Mouse (Mus musculus) embryonic facial prominence, embryonic 15.5 days (tissue): Measurements from ENCODE around the gene Tmprss11c. TPM values are rescaled to one million over a fixed set of nuclear protein-coding genes. Genes with fewer than 3 reads are reported as not detected.
"Not testable (repeated sequence)": the region's sequence is repeated elsewhere in the genome, so short reads cannot be mapped to it uniquely, and the experiment has no call there.

Source experiments
- ATAC-seq: fragments of 200-750 bp; cut with Nextera tagmentation; 2 replicates; pipeline ENCODE4 v1.8.0; 2017; ENCODE audit warnings: low read depth, moderate TSS enrichment; ENCODE audit not compliant: insufficient number of reproducible peaks, low FRiP score, low TSS enrichment
- H3K27ac ChIP-seq: fragments of 300-500 bp; sonication (generic); replicated peaks from 2 replicates; pipeline ENCODE4 v1.5.1; 2015; ENCODE audit warnings: mild to moderate bottlenecking, inconsistent platforms
- H3K27me3 ChIP-seq: fragments of 300-500 bp; sonication (generic); 2 replicates; pipeline ENCODE4 v1.6.1; 2015; ENCODE audit warnings: inconsistent platforms
- H3K36me3 ChIP-seq: fragments of 300-500 bp; sonication (generic); 2 replicates; pipeline ENCODE4 v1.6.1; 2015; ENCODE audit warnings: mild to moderate bottlenecking, inconsistent platforms
- H3K4me1 ChIP-seq: fragments of 300-500 bp; sonication (generic); 2 replicates; pipeline ENCODE4 v1.6.1; 2015; ENCODE audit warnings: inconsistent platforms
- H3K4me2 ChIP-seq: fragments of 300-500 bp; sonication (generic); replicated peaks from 2 replicates; pipeline ENCODE4 v1.6.1; 2015; ENCODE audit warnings: mild to moderate bottlenecking, inconsistent platforms
- H3K4me3 ChIP-seq: fragments of 300-500 bp; sonication (generic); replicated peaks from 2 replicates; pipeline ENCODE4 v1.5.1; 2015; ENCODE audit warnings: mild to moderate bottlenecking, inconsistent platforms
- H3K9ac ChIP-seq: fragments of 300-500 bp; sonication (generic); 2 replicates; pipeline ENCODE4 v1.6.1; 2015; ENCODE audit warnings: inconsistent platforms
- H3K9me3 ChIP-seq: fragments of 300-500 bp; sonication (generic); replicated peaks from 2 replicates; pipeline ENCODE4 v1.6.1; 2016; ENCODE audit warnings: inconsistent platforms
- WGBS: fragments of 180-500 bp; shearing (Covaris S2); methylation state at CpG from one replicate; pipeline ENCODE4 v1.1.7; 2015; 5-methylcytosine and 5-hydroxymethylcytosine counted together
- polyA plus RNA-seq: library from polyadenylated mRNA; unstranded; fragments of >200 nt; fragmentation: Nextera tagmentation; extraction: Ambion mirVana; gene quantifications from 2 replicates; pipeline ENCODE4 v1.2.1, GENCODE M21; 2015

Gene Tmprss11c
- polyA plus RNA-seq, result 0.11 TPM in 1 of 2 replicates, not detected in the other

DNA sequence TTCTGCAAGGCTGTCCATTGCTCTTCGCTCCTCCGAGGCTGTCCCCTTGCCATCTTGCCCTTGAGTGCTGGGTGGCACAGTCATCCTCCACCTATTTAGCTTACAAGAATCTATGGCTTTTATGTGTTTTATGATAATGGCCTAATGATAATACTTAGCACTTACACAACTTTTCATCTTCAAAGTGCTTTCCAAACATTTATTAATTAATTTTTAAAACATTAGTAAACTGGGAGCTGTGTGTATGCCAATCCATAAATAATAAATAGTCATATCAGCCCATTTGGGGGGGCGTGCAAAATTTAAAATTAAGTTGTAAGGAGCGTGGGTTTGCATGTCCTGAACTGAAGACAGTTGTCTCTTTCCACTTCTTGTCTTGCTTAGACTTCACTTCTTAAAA lies at the start of gene Tmprss11c:
Gene Tmprss11c, minus strand, starts transcription at position 101 of the 400 bp plus-strand sequence.
- Histone ChIP-seq H3K9ac (no peak within 1 kb of the TSS), H3K27ac (no peak within 1 kb of the TSS), H3K4me1 (no peaks in the 10 kb centered on the region), H3K9me3 (no peaks in the 10 kb centered on the region), H3K4me3 (no peak within 1 kb of the TSS), H3K36me3 (no peaks in the 10 kb centered on the region), H3K27me3 (no peaks in the 10 kb centered on the region), H3K4me2 (no peak within 1 kb of the TSS)
- no peak for ATAC-seq
- 75% methylated on average over 4 of the region's 4 CpGs for WGBS

DNA sequence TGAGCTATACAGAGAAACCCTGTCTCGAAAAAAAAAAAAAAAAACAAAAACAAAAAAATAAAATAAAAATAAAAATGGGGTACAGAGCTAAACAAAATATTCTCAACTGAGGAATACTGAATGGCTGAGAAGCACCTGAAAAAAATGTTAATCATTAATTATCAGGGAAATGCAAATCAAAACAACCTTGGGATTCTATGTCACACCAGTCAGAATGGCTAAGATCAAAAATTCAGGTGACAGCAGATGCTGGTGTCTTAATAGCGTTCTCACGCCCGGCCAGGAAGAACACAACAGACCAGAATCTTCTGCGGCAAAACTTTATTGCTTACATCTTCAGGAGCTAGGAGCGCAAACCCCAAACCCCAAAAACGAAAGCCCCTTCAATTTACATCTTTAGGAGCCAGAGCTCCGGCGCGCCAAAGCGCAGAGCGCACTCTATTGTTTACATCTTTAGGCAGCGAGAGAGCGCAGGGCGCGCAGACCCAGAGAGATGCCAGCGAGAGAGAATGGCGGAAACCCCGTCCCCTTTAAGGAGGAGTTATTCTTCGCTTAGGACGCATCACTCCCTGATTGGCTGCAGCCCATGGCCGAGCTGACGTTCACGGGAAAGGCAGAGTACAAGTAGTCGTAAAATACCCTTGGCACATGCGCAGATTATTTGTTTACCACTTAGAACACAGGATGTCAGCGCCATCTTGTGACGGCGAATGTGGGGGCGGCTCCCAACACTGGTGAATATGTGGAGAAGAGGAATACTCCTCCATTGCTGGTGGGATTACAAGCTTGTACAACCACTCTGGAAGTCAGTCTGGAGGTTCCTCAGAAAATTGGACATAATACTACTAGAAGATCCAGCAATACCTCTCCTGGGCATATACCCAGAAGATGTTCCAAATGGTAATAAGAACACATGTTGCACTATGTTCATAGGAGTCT lies 29.2 kb upstream of the Tmprss11c start:
- H3K4me1 ChIP-seq, H3K9ac ChIP-seq, H3K27ac ChIP-seq, H3K36me3 ChIP-seq, ATAC-seq, H3K9me3 ChIP-seq, H3K27me3 ChIP-seq: not testable (repeated sequence)
- Histone ChIP-seq H3K4me2 (peak overlapping the region; percentile 29; the same call in 1 of the 2 replicates), H3K4me3 (peak overlapping the region; percentile 35)
- 45% methylated on average over 28 of the region's 30 CpGs for WGBS

DNA sequence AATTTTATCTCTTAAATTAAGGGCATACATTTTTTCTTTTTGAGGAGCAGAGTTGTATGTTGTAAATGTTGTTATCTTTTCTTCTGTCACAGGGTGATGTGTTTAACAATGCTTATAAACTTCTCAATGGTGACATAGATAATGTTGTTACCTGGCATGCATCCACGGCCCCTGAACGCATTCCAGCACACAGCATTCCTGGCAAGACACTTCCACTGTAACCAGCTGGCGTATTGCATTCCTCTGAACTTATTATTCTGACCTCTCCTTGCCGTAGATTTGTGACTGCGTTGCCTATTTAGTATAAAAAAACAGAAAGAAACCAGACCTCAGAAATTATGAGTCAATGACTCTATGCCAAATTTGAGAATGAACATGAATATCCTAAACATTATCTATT lies 17.0 kb upstream of the Tmprss11c start:
- no peak for ATAC-seq
- H3K4me1 ChIP-seq, result no peaks in the 10 kb centered on the region
- WGBS, result 63% methylated on average over 5 of the region's 5 CpGs
- H3K9me3 ChIP-seq, result no peaks in the 10 kb centered on the region
- no peaks in the 10 kb centered on the region for H3K36me3 ChIP-seq
- no peak overlapping the region for H3K9ac ChIP-seq
- H3K4me3 ChIP-seq, result no peak overlapping the region
- no peaks in the 10 kb centered on the region for H3K27me3 ChIP-seq
- no peak overlapping the region for H3K27ac ChIP-seq
- no peak overlapping the region for H3K4me2 ChIP-seq

DNA sequence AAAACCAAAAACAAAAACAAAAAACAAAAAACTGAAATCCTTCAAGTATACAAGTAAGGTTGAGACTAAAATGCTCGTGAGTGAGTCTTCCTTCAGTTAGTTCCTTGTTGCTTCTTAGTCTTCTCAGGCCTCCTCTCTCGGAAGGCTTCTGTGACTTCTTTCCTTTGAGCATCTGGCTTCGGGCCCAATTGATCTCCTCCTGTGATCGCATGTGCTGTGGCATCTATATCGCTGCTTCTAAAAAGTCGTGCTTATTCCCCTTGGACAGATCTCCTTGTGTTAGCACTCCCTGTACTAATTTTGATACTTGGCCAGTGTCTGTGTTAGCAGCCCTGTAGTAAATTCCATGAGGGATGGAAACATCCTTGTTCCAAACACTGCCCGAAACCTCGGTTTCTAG lies 14.8 kb upstream of the Tmprss11c start:
- 78% methylated on average over 8 of the region's 8 CpGs for WGBS
- Histone ChIP-seq H3K9ac (no peak overlapping the region), H3K27ac (no peak overlapping the region), H3K36me3 (no peaks in the 10 kb centered on the region), H3K4me1 (no peaks in the 10 kb centered on the region), H3K27me3 (no peaks in the 10 kb centered on the region), H3K4me3 (no peak overlapping the region), H3K9me3 (no peaks in the 10 kb centered on the region), H3K4me2 (no peak overlapping the region)
- no peak for ATAC-seq

DNA sequence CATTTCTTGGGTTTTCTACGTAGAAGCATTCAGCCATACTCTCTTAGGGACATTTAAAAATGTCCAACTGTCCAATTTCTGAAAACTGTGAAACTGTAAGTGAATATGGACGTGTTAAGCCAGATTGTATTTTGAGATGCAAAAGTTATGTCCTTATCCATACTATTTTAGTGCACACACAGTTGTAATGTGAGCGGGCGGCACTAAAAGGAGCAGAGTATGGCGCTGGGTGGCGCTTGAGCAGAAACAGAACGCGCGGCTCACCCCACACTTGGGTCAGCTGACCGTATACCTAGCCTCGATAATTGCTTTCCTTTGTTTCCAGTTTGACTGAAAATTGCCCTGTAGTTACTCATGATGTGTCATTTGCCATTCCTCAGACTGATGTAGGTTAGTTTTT lies 42.5 kb downstream of the Tmprss11c start:
- 90% methylated on average over 11 of the region's 11 CpGs for whole genome bisulfite sequencing
- H3K36me3 ChIP-seq, result no peaks in the 10 kb centered on the region
- H3K4me1 ChIP-seq, result no peaks in the 10 kb centered on the region
- no peaks in the 10 kb centered on the region for H3K27me3 ChIP-seq
- no peak for ATAC-seq
- H3K4me2 ChIP-seq, result no peak overlapping the region
- H3K9me3 ChIP-seq, result no peaks in the 10 kb centered on the region
- H3K27ac ChIP-seq, result no peak overlapping the region
- no peak overlapping the region for H3K4me3 ChIP-seq
- H3K9ac ChIP-seq, result no peak overlapping the region

DNA sequence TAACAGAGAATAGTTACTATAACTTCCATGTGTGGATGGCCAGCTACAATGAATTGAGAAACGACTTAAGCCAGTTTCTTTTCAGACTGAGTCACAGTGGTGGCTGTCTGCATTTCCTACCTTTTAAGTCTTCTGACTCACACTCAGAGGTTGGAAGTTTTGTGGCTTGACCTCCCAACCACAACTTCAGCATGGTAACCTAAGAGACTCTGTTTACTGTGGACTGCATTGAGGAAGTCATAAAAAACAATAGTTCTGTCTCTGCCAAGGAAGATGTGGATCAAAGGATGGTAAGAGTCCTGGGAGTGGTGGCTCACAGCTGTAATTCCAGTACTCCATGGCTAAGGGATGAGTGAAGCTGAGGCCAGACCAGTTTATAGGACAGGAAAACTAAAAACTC lies 44.2 kb downstream of the Tmprss11c start:
- Histone ChIP-seq H3K4me1 (no peaks in the 10 kb centered on the region), H3K4me3 (no peak overlapping the region), H3K9ac (no peak overlapping the region), H3K27me3 (no peaks in the 10 kb centered on the region), H3K4me2 (no peak overlapping the region), H3K36me3 (no peaks in the 10 kb centered on the region), H3K9me3 (no peaks in the 10 kb centered on the region), H3K27ac (no peak overlapping the region)
- 67% methylated on average over 1 of the region's 1 CpGs for WGBS
- no peak for ATAC-seq

DNA sequence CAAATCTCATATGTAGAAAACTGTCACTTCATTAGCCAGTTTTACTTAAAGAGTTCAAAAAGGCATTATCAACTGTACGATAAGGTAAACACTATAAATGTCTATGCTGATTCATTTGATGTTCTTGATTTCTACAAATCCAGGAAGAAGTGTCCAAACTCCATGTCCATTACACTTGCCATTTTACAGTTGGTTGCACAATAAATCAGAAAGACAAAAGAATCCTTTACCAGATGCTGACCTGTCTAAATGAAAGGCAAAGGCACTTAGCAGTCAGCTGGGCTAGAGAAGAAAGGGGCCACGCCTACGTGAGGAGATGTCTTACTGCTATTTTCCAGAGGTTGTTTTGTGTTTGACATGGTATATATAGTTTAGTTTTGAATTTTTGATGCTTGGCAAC lies 44.8 kb downstream of the Tmprss11c start:
- no peaks in the 10 kb centered on the region for H3K27me3 ChIP-seq
- no peak overlapping the region for H3K27ac ChIP-seq
- H3K4me1 ChIP-seq, result no peaks in the 10 kb centered on the region
- H3K9ac ChIP-seq, result no peak overlapping the region
- H3K9me3 ChIP-seq, result no peaks in the 10 kb centered on the region
- no peaks in the 10 kb centered on the region for H3K36me3 ChIP-seq
- H3K4me3 ChIP-seq, result no peak overlapping the region
- no peak for ATAC-seq
- no peak overlapping the region for H3K4me2 ChIP-seq
- 80% methylated on average over 3 of the region's 3 CpGs for WGBS

DNA sequence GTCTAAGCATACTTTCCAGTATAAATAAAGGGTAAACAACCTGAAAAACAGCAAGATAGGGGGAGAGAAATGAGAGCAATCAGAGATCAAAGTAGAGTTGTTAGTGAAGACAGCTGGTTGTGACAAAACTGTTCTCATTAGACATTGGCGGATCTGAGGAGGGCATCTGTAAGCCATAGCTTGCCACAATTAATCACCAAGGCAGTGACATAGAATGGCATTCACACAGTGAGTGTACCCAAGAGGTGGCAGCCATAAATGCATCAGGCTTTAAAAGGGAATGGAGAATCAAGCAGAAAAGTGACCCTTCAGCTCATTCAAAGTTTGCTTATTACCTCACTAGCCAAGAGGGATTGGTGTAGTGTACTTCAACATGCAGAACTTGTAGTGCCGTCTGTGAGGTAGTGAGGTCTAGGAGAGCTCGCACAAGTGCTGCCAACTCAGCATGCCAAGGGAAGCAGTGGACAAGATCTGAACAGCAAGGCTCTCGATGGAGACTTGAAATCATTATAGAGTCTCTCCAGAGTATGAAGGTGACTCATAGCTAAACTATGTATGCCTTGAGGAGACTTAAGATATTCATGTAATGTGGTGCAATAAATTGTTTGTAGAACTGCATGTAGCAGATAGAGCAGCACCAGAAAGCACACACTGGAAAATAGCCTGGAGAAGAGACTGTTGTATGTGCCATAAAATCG lies 61.8 kb downstream of the Tmprss11c start:
- H3K9me3 ChIP-seq, result no peaks in the 10 kb centered on the region
- H3K36me3 ChIP-seq, result no peaks in the 10 kb centered on the region
- no peak overlapping the region for H3K4me2 ChIP-seq
- H3K4me1 ChIP-seq, result no peaks in the 10 kb centered on the region
- H3K4me3 ChIP-seq, result no peak overlapping the region
- no peaks in the 10 kb centered on the region for H3K27me3 ChIP-seq
- ATAC-seq, result no peak
- WGBS, result 66% methylated on average over 5 of the region's 5 CpGs
- no peak overlapping the region for H3K9ac ChIP-seq
- H3K27ac ChIP-seq, result no peak overlapping the region

DNA sequence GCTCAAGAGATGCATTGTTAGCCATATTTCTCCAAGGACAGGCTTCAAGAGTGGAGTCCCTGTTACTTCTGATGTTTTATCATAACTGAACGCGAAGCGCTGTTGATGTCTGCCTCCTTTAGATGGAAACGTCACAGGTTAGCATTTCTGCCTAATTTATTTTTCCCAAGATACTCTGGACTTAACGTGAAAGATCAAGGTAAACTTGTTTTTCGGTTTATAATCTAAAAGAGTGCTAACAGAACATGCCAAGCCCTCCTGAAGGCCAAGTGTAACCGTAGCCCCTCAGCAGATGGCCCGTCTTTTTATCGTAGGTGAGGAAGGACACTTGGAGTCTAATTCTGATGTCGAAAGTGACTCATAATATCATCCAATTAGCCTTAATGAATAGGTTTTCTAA lies 91.3 kb downstream of the Tmprss11c start, which contains the start of gene Gnrhr:
Gene Gnrhr, minus strand, starts transcription at position 101 of the 400 bp plus-strand sequence.
- Histone ChIP-seq H3K27me3 (no peaks in the 10 kb centered on the region), H3K9me3 (no peaks in the 10 kb centered on the region), H3K4me2 (no peak within 1 kb of the TSS), H3K27ac (no peak within 1 kb of the TSS), H3K4me1 (no peaks in the 10 kb centered on the region), H3K4me3 (no peak within 1 kb of the TSS), H3K36me3 (no peaks in the 10 kb centered on the region), H3K9ac (no peak within 1 kb of the TSS)
- 91% methylated on average over 10 of the region's 10 CpGs for WGBS
- ATAC-seq, result no peak

DNA sequence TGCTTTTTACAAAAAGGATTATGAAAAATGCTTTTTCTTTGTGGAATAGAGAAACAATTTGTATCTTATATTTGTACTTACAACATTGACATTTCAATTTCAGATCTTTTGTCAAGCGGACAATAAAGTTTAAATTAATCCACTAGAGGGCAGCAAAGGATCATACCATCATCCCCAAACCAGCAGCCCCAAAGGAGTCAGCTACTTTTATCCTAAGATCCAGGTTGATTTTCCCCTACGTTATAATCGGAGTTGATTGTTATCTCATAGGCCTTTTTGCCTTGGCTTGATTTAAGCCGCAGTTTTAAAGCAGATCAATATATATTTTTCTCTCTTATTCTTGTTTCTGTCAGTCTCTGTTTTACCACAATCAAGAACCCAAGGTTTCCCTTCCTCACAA lies 97.8 kb downstream of the Tmprss11c start:
- Histone ChIP-seq H3K9ac (no peak overlapping the region), H3K4me3 (no peak overlapping the region), H3K4me1 (no peaks in the 10 kb centered on the region), H3K27ac (no peak overlapping the region), H3K4me2 (no peak overlapping the region), H3K27me3 (no peaks in the 10 kb centered on the region), H3K9me3 (no peaks in the 10 kb centered on the region), H3K36me3 (no peaks in the 10 kb centered on the region)
- 8% methylated on average over 4 of the region's 4 CpGs for WGBS
- no peak for ATAC-seq

DNA sequence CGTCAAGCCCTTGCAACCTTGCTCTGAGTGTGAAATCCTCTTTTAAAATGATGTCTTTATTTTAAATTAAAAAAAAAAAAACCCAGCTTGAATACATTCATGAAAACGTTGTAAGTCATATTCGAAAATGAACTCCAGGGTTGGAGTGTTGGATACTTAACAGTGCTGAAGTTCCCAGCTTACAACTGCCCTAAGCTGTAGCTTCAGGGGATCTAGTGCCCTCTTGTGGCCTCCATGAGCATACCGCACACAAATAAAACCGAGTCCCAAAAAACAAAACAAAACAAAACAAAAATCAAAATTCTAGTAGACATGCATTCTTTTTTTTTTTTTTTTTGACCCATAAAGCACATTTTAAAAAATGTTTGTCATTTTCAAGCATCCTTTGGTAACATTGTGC lies 98.3 kb downstream of the Tmprss11c start:
- no peaks in the 10 kb centered on the region for H3K9me3 ChIP-seq
- no peak overlapping the region for H3K4me3 ChIP-seq
- 21% methylated on average over 5 of the region's 5 CpGs for WGBS
- H3K36me3 ChIP-seq, result no peaks in the 10 kb centered on the region
- H3K27me3 ChIP-seq, result no peaks in the 10 kb centered on the region
- no peak overlapping the region for H3K4me2 ChIP-seq
- no peak overlapping the region for H3K9ac ChIP-seq
- no peaks in the 10 kb centered on the region for H3K4me1 ChIP-seq
- H3K27ac ChIP-seq, result no peak overlapping the region
- no peak for ATAC-seq
